Mouse (Mus musculus) retina, embryonic 14.5 days (tissue): ENCODE measurements around the gene Calhm3.
A peak's percentile ranks its signal among the peaks of the same experiment; 100 is the strongest.

ENCODE experiments used
- DNase-seq: peaks from one replicate; pipeline ENCODE4 v3.0.0-alpha.2; 2015; ENCODE audit warnings: low spot score

Calhm3 gene

DNA sequence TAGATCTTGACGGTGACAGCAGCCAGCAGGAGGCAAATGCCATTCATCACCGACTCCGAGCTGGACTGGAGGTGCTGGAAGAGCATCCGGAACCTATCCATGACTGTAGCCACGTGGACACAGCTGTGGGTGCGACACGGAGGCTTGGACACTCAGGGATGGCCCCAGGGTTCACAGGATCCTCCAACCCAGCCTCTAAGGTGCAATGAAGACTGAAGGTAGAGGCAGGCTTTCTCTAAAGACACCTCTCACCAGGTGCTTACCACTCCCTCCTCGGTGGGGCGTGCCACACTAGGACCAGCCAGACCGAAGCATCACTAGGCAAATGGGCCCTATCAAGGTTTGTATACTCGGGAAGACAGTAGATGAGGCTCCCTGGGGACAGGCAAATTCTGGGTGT, at the start of gene Calhm3:
TSS of gene Calhm3 (minus strand) at position 101 of the 400 bp plus-strand sequence.
- no peak for DNase-seq

DNA sequence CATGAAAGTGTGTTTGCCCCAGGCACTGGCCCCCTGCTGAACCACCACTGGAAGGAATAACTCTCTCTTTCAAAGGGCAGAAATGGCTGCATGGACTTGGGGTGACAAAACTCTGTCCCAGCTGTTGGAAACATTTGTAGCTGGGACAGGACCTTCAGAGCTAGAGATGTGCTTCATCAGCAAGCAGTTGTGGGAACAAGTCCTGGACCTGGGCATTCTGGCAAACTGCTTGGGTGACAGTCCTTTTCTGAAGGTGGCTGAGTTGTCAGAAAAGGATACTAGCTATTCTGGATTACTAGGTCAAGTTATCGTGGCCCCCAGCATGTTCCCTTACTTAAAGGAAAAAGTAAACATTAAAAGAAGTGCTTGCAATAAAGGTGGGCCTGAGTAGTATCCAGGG, 48.6 kb upstream of the Calhm3 start:
- DNase-seq, result no peak

DNA sequence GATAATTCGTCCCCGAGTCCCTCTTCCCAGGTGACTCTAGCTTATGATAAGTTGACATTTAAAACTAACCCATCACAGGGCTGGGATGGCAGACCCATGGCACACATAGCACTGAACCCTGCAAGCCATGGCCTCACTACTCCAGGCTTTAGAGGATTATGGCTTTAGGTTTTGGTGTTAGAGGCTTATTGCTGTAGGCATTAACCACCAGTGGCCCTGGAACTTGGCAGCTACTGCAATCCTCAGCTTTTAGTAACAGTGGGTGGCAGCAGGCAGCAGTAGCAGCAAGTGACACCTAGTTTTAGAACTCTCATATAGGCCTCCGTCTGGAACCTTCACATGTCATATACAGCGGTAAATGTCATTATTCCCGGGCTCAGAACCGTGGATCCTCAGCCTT, 47.1 kb upstream of the Calhm3 start:
- DNase-seq, result no peak

DNA sequence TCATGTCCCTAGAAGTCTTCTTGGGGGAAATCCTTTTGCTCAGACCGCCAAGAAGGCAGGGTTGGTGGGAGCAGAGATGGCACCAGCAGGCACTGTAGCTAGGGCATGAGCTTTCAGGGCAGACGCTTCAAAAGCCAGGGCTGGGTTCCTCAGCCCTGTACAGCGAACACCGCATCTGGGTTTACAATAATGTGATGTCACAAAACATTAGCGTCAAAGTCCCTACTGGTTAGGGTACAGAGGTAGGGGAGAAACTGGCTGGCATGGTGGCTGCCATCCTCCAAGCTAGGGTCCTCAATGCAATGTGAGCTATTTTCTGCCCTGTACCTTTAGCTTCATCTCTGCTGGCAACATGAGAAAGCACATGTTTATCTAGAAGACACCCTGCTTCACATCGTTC, 45.5 kb upstream of the Calhm3 start:
- DNase-seq, result peak; percentile 54

DNA sequence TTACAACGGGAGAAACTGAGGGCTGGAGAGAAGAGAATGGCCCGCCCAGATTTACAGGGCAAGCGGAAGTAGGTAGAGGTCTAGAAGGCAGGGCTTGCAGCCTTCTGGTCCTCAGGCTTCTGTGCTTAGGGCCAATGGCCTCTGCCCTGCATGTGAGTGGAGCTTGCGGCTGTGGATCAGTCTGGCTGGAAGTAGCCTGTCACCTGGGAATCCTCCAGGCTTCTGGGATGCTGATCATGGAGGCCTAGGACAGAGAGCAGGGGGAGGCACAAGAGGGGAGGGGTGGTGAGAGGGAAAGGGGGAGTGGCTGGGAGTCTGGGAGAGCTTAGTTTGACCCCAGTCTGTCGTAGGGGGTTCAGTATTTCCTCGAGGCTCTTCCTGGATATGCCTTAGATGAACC, 44.9 kb upstream of the Calhm3 start:
- DNase-seq, result no peak

DNA sequence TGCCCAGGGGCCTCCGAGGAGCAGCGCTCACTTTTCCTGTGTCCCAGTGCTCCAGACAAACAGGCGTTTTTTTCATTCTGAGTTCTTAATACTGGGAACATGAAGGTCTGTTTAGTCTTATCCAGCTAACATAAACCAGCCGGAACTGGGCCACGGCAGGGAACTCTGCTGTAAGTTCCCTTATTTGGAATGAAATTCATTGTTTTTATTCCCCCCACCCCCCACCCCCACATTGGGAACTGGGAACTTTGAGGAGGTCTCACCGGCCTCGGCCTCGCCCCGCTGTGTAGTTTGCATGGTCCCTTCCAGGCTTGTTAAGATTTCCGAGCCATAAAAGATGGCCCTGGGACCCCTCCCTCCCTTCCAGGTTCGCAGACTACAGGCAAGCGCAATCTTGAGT, 44.4 kb upstream of the Calhm3 start:
- no peak for DNase-seq

DNA sequence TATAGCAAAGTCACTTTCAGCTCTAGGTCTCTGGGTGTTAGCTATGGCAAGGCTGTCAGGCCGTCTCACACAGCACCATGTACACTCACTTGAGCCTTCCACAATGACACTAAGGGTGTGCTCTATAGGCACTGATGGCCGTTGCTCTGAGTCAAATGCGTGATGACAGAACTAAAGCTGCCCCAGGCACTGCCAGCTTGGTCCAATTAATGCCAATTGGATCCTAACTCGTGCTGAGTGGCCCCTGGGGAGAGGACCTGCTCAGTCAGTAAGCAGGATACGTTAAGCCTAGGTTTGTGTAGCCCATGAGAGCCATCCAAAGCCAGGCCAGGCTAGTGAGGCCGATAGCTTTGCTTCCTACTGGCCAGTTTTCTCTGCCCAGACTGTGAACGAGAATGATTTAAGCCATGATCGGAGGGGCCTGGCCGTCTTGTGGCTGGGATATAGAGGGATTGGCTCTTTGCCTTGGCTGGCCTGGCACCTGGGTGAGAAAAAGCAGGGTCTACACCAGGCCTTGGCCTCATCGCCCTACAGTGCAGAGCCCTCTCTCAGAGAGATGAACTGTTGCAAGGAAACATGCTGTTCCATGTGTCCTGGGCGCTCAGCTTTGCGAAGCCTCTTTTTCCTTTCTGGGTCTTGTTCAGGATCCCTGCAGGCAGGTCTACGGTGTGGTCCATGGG, 41.2 kb upstream of the Calhm3 start:
- DNase-seq, result peak; percentile 63

DNA sequence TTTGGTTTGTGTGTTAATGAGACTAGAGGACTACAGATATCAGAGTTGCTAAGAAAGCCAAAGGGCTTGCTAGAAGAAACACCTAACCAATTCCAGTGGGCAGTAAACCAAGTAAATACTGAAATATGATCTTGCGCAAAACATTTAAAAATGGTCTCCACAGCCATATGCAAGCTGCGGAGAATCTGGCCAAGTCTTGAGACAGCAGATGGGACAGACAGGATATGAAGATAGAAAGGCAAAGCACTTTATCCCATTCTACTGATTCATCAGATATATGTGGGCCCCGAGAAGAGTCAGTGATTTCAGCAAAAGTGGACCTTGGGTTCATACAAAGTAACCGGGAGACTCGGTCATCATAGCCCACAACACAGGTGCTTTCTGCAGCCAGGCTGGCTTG, 34.6 kb upstream of the Calhm3 start:
- DNase-seq, result no peak

DNA sequence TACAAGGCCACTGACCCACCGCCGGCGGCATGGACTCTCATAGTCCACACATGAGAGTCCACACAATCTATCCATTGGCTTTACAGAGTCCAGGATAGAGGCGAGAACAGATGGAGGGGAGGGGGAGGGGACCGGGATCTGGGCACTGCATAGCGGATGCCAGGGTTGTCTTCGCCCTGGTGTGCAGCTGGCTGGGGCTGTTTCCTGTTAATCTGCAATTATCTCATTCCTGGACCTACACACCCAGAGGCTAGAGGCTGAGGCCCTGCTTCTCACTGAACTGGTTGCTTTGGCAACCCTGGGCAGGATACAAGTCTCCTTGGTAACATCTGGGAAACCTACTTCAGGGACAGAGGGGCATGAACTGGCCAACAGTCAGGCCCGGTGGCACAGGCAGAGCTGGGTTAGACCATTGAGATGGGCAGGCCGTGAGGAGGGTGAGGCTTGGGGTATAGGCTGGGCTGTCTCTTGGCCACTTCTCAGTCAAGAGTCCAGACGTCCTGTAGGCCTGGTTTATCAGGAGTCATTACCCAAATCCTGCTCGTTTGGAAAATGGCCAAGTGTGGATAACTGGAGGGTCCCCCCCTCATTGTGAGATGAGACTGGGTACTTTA, 31.1 kb upstream of the Calhm3 start:
- DNase-seq, result peak; percentile 24

DNA sequence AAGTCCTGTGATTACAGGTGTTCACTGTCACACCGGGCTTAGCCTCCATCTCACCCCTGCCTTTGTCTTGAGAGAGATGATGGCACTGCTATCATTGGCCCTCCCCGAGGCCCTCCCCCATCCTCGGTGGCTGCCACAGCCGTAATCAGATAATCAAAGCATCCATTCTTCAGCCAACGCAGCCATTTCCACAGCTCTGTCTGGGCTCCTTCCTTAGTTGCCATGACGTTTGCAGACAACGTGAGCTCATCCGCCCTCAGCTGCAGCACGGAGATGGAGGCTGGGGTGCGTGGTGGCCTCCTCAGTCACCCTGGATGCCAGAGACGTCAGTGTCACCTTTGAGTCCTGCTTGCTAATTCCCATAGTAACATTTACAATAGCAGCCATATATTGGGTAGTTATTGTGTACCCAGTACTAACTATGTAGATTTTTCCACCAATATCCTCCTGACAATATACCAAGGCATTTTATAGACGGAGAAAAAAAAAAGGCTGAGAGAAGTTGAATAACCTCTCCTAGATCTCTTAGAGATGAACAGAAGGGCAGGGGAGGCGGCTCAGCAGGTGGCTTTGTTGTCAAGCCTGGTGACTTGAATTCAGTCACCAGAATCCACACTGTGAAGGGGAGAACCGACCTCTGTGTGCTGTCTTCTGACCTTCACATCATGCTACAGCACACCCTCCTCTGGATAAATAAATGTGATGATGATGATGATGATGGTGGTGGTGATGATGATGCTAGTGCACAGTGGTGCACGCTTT, 29.1 kb upstream of the Calhm3 start:
- no peak for DNase-seq

DNA sequence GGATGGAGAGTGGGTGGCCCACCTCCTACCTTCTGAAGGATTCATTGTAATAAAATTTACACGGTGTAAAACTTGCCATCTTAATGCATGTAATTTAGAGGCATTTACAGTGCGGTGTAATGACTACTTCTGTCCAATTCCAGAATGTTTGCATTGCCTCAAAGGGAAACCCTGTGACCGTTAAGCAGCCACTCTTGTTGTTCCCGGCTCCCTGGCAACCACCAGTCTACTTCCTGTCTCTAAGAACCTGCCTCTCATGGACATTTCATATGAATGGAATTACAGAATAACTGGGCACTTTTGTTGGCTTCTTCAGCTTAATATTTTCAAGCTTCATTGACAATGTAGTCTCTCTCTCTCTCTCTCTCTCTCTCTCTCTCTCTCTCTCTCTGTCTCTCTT, 27.2 kb upstream of the Calhm3 start:
- DNase-seq, result no peak

DNA sequence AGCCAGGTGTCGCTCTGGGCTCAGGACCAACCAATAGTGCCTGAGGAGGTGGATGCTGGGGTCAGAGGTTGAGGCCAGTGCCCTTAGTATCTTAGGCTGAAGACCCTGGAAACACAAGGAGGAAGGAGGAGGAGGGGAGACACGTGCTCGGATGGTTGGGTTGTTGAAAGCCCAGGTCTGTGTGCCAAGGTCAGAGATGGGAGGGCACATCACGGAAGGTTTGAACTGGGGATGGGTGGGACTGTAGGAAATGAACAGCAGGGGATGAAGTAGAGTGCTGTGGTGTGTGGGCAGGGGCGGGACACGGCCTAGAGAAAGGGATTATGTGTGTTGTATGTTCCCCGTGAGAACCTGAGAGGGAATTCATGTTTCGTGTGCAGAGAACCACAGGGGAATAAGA, 26.7 kb upstream of the Calhm3 start:
- no peak for DNase-seq

DNA sequence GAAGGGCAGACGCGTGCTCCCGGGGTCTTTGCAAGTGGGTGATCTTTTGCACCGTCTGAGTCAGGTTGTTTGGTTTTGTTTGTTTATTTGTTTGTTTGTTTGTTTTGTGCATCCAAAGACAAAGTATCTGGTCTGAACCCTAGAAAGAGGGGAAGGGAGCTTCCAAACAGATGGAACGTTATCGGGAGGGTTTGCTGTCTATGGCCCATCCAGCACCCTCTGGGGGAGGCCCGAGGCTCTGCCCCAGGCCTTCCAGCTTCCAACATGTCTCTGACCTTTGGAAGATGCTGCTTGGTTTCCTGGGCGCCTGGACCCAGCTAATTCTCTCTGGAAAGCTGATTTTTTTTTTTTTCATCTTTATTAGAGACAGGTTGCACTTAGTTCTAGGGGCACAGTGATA, 22.4 kb upstream of the Calhm3 start:
- no peak for DNase-seq

DNA sequence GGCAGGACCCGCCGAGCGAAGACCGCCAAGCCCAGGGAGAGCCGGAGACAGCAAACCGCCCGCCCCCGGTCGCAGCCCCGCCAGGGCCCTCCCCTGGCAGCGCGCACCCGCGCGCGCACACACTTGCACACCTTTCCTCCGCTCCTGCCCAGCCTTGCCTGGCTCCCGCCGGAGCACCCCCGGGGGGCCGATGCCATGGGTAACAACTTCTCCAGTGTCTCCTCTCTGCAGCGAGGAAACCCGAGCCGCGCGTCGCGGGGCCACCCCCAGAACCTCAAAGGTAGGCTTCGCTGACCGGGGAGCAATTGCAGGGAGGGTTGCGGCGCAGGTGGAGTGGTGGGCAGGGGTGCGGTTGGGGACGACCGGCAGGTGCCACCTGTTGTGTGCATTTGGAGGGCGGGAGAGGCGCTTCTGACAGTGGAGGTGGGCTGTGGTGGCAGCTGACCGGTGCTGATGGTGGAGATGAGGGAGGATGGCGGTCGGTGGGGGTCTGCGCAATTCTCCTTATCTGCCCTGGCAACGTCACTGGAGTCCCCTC, 21.8 kb upstream of the Calhm3 start:
- DNase-seq, result peak; percentile 24

DNA sequence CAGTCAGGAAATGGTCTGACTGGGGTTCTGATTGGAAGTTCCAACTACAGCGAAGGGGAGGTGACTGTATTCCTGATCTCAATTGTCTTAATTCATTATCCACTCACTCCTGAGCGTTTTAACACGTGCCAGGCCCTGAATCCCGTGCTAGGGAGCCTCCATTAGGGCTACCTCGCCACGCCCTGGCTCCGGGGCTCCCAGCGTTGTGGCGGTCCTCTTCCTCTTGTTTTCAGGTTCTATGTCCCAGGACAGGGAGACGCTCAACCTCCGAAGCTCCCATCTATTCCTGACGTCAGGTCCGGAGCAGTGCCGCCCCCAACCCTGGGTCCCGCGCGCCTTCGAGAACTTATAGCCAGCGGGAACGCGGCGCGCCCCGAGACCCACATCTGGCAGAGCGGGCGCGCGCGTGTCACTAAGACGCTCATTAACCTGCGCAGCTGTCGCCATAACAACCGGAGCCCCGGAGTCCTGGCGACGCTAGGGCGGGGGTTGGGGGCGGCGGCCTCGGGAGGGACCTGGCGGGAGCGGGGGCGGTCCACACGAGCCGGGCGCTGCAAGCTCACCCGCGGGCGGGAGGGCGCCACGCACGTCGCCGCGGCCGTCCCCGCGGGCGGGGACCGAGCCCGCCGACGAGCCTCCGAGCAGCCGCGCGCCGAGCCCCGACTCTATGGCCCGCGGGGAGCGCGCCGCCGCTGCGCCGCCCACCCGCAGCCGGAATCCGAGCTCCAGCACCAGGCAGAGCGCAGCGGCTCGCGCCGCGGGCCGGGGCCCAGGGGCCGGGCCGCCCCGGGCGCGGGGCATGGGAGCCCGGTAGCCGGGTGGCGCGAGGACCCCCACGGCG, 21.1 kb upstream of the Calhm3 start, which contains the start of gene Neurl1a:
TSS of gene Neurl1a (plus strand) at position 390 of the 841 bp plus-strand sequence.
- DNase-seq, result peak; percentile 82

DNA sequence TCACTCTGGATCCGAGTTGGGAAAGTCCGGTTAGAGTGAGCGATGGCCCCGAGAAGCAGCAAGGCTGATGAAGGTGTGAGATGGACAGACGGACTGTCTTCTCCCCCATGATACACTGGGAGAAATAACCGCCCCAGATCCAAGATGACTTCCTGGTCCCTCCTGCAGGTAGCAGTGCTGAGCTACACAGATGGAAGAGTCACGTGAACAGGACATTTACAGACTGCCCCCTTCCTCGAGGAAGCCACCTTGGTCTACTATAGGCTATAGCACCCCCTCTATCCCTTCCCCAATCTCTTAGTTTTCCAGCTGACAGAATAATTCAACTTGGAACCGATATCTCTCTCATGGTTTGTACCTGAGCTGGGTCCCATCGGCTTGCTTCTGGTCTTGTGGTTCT, 20.4 kb upstream of the Calhm3 start:
- DNase-seq, result peak; percentile 67

DNA sequence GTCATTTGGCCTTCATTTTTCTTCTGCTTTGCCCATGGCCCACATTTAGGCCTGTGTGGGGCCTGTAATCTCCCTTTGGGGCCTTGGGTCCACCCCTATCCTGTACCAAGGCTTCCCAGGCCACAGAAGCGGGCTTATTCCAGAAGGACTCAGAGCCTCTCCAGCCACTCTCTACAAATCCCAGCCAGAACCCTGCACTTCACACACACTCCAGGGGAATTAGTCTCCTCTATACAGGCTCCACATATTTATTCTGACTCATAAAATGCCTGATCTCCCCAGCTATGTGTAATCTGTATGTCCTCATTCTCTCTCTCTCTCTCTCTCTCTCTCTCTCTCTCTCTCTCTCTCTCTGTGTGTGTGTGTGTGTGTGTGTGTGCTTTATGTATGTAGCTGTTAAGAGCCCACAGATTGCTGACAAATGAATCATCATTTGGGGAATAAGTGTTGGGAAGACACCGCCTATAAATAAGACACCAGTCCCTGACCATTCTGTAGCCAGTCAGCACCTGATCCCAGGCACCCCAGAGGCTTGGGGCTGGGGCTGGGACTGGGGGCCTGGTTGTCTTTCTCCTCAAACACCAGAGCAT, 19.4 kb upstream of the Calhm3 start:
- DNase-seq, result no peak

DNA sequence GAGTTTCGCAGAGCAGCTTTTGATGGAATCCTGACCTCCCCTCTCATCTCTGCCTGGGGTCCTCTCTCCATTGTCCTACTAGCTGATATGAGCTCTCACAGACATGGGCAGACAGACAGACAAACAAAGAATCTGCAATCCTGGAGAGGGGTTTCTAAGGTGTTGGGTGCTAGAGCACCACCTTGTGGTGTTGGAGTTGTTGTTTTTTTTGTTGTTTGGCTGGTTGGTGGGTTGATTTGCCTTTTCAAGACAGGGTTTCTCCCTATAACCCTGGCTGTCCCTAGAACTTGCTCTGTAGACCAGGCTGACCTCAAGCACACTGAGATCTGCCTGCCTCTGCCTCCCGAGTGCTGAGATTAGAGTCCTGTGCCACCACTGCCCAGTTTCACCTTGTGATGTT, 17.9 kb upstream of the Calhm3 start:
- peak; percentile 46 for DNase-seq

DNA sequence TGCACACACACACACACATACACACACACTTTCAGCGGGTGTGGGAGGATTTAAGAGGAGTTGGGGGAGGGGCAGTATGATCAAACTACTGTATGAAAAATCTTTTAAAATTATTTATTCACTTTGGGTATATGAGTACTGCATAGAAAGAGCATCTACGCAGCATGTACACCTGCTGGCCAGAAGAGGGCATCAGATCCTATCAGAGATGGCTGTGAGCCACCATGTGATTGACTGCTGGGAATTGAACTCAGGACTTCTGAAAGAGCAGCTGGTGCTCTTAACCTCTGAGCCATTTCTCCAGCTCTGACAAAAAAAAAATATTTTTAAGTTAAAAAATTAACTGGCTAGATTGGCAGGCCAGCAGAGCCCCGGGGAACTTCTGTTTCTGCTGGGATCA, 17.0 kb upstream of the Calhm3 start:
- DNase-seq, result peak; percentile 43

DNA sequence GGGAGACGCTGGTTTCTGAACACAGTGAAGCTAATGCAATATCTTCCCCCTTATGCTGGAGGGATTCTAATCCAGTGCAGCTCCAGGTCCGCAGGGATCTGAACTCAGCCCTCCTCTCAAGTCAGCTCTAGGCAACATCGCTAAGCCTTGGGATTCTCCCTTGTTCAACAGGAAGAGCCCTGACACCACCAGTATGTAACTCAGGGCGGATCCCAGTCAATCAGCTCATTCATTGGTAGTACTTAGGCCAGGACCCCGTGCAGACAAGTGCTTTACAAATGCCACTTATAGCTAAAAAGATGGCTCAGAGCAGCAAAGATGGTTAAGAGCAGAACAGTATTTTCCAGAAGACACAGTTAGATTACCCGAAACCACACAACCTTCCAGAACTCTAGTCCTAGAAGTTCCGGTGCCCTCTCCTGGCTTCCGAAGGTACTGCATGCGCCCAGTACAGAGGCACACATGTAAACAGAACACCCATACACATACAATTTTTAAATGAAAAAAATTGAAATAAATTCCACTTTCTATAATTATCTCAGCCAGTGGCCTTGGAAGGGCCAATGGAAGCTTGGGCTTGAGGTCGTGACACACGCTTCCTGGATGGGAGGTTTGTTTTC, 11.3 kb upstream of the Calhm3 start:
- DNase-seq, result peak; percentile 94

DNA sequence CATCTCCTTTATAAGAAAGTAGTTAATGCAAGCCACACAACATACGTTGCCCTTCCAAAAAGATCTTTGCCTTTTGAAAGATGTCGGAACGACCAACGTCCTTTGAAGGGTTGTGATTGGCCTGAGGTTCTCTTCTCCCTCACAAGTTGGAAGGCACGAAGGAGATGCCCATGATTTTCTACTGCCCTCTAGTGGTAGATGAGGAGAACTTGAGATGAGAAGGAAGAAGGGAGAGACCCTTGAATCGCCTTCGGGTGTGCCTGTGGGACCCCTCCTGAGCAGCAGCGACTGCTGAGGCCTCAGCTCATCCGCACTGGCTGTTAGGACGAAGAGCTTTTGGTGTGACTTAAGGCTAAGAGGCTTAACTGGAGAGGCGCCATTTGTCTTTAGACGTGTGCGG, 10.7 kb upstream of the Calhm3 start:
- DNase-seq, result peak; percentile 87
